Mouse (Mus musculus): ENCODE measurements around the gene Ybx3. TPM values are rescaled to one million over a fixed set of nuclear protein-coding genes. Genes with fewer than 3 reads are reported as not detected.

The Ybx3 gene
- 23.8 and 24.2 TPM in 2 replicates for polyA plus RNA-seq (2016; fragmentation: Nextera tagmentation; extraction: Ambion mirVana)

DNA sequence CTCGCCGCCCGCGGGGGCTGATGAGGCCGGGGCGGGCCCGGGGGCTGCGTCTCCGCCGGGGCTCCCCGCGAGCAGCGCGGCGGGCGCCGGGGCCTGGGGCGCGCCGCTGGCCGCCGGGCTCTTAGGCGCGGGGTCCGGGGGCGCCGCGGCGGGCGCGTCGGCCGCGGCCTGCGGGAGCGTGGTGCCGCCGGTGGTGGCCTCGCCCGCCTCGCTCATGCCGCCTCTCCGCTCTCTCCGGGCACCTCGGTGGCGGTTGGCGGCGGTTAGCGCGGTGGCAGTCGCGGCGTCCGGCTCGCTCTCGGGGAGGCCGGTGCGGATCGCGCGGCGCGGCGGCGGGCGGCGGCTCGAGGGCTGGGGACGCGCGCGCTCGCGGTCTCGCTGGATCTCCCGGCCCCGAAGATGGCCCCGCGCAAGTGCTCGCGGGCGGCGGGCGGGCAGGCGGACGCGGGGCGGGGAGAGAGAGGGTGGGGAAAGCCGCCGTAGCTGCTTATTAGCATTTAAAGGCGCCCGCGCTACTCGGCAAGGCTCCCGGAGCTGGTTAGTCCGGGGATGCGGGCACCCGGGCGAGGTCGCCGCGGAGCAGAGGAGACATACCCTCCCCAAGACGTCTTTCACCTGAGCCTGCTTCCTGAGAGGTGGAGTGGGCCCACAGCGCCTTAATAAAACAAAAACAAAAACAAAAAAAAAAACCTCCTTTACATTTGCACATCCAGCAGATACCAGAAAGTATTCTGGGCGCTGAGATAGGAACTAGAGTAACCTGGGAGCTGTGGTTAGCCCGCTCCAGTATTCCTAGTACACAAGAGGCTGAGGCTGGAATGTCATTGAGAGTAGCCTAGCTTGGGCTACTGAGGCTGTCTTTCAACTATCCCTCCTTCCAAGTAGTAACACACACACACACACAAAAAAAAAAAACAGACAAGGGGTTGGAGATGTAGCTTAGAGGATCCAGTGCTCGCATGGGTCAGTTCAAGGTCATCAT, at the start of gene Ybx3:
TSS of gene Ybx3 (minus strand) at position 437 of the 982 bp plus-strand sequence.
- Histone ChIP-seq H3K4me2 (replicated peaks) (peak within 1 kb of the TSS; percentile 90), H3K9ac (replicated peaks) (peak within 1 kb of the TSS; percentile 83), H3K27me3 (0 out of 2 replicates have a peak, but pooled peaks cover 6% of the 10 kb centered on the region), H3K9me3 (no peaks in the 10 kb centered on the region), H3K27ac (replicated peaks) (peak within 1 kb of the TSS; percentile 83), H3K4me3 (peak within 1 kb of the TSS; percentile 75), H3K4me1 (peaks cover 19% of the 10 kb centered on the region; the same call in 1 of the 2 replicates), H3K36me3 (no peaks in the 10 kb centered on the region)
- peak; percentile 93 for ATAC-seq (ENCODE audit: low FRiP score, low read depth)
- WGBS: under 1% methylated on average over 106 of the region's 107 CpGs

DNA sequence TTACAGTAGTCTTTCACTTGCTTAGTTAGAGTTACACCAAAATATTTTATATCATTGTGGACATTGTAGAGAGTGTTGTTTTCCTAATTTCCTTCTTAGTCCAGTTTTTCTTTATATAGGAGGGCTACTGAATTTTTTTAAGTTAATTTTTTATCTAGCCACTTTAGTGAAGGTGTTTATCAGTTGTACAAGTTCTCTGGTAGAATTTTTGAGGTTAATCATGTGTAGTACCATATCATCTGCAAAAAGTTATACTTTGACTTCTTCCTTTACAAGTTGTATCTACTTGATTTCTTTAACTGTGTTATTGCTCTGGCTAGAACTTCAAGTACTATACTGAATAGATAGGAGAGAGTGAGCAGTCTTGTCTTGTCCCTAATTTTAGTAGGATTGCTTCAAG, 48.4 kb upstream of the Ybx3 start:
- Histone ChIP-seq H3K9me3 (peaks cover 5% of the 10 kb centered on the region; the same call in 1 of the 2 replicates), H3K4me2 (replicated peaks) (no peak overlapping the region), H3K36me3 (no peaks in the 10 kb centered on the region), H3K4me3 (no peak overlapping the region), H3K9ac (replicated peaks) (no peak overlapping the region), H3K27ac (replicated peaks) (no peak overlapping the region), H3K27me3 (peaks cover 4% of the 10 kb centered on the region), H3K4me1 (peaks cover 3% of the 10 kb centered on the region; the same call in 1 of the 2 replicates)
- ATAC-seq (ENCODE audit: low FRiP score, low read depth): no peak

DNA sequence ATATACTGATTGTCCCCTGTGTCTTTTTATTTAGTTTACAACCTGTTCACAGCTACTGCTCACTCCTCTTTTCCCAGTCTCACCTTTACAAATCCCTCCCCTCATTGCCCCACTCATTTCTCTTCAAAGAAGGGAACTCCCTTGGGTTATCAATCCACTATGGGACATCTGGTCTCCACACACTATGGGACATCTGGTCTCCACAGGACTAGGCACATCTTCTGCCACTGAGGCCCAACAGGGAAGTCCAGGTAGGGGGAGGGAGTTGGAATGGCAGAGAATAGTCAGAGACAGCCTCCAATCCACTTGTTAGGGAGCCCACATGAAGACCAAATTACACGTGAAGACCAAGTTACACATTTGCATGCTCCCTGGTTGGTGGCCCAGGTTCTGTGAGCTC, 45.8 kb upstream of the Ybx3 start:
- Histone ChIP-seq H3K27ac (replicated peaks) (no peak overlapping the region), H3K4me3 (peak overlapping the region; percentile 46), H3K36me3 (no peaks in the 10 kb centered on the region), H3K9me3 (peaks cover 5% of the 10 kb centered on the region; the same call in 1 of the 2 replicates), H3K4me1 (peaks cover 3% of the 10 kb centered on the region; the same call in 1 of the 2 replicates), H3K27me3 (peaks cover 4% of the 10 kb centered on the region), H3K9ac (replicated peaks) (no peak overlapping the region), H3K4me2 (replicated peaks) (peak overlapping the region; percentile 75)
- ATAC-seq (ENCODE audit: low FRiP score, low read depth): no peak; the same call in 1 of the 2 replicates
- 50% methylated on average over 1 of the region's 1 CpGs for WGBS

DNA sequence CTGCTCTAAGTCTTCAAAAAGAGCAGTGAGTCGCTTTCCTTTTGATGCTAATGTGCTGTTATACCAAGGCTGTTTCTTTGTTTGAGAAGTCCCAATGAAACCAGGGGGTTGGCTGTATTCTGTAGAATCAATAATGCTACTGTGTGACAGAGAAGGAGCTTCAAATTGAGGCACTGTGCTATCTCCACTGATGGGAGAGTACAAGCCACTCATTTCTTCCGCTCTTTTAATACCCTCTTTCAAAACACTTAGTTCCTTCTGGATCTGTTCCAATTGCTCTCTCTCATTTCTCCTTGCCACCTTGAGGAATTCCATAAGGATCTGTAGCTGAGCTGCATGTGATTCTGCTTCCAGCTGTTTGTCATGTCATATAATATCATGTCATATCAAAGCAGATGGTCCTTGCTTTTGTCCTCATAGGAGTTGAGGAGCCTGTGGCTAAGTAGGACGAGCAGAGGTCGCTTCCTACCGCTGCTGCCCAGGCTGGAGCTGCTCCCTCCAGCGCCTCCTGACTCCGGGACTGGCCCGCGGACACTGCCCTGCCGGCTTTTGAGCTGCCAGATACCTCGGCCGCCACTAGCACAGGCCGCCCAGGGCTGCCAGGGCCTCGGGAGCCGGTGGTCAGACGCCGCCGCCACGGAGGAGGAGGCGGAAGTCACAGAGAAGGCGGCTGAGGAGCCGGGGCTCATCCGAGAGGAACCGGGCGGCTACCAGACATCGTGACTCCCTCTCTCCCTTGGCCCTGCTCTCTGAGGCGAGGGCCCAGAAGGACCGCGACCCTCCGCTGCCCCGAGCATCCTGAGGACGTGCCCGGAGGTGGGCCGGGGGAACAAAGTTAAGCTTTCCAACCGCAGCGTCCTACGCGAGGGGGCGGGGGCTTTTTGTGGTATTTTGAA, 45.1 kb upstream of the Ybx3 start:
- peak overlapping the region; percentile 75 for H3K4me2 ChIP-seq (replicated peaks)
- H3K27me3 ChIP-seq: peaks cover 4% of the 10 kb centered on the region
- peak overlapping the region; percentile 70 for H3K9ac ChIP-seq (replicated peaks)
- H3K4me3 ChIP-seq: peak overlapping the region; percentile 46
- WGBS: 9% methylated on average over 39 of the region's 39 CpGs
- no peaks in the 10 kb centered on the region for H3K9me3 ChIP-seq
- peaks cover 3% of the 10 kb centered on the region; the same call in 1 of the 2 replicates for H3K4me1 ChIP-seq
- ATAC-seq (ENCODE audit: low FRiP score, low read depth): peak; percentile 80
- H3K27ac ChIP-seq (replicated peaks): no peak overlapping the region
- no peaks in the 10 kb centered on the region for H3K36me3 ChIP-seq

DNA sequence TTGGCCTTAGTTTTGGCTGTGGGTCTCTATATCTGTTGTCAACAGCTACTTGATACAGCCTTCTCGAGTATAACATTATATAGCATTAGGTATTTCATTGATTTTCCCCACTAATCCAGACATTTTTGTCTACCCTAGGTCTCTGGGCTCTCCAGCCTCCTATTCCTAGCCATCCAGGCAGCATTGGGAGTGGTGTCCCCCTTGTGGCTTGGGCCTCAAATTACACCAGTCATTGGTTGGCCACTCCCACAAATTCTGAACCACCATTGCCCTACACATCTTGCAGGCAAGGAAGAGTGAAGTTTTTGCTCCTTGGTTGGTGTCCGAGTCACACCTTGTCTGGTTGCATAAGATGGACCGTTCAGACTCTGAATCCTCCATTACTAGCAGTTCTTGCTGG, 33.3 kb upstream of the Ybx3 start:
- Histone ChIP-seq H3K9me3 (no peaks in the 10 kb centered on the region), H3K9ac (replicated peaks) (no peak overlapping the region), H3K4me2 (replicated peaks) (no peak overlapping the region), H3K27me3 (no peaks in the 10 kb centered on the region), H3K4me3 (no peak overlapping the region), H3K36me3 (no peaks in the 10 kb centered on the region), H3K27ac (replicated peaks) (no peak overlapping the region), H3K4me1 (no peaks in the 10 kb centered on the region)
- 58% methylated on average over 3 of the region's 3 CpGs for WGBS
- ATAC-seq (ENCODE audit: low FRiP score, low read depth): no peak

DNA sequence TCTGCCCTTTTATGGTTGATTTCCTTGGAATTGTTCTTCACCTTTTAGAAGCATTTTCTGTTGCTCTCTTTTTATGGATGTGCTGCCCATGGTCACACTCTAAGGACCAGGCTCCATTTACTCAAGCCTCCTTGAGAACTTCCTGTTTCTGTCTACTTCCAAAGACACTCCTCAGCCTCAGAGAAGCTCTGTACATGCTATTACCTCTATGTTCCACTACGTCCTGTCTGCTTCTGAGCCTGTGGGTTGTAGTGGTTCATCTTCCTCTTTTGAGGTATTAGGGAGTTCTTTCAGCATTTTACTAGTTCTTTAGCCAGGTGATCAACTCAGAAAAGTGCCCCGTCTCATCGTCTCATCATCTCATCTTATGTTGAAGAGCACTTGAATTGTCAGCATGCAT, 31.3 kb upstream of the Ybx3 start:
- no peak for ATAC-seq (ENCODE audit: low FRiP score, low read depth)
- H3K4me1 ChIP-seq: no peaks in the 10 kb centered on the region
- no peak overlapping the region for H3K4me3 ChIP-seq
- H3K4me2 ChIP-seq (replicated peaks): no peak overlapping the region
- no peaks in the 10 kb centered on the region for H3K27me3 ChIP-seq
- H3K9me3 ChIP-seq: no peaks in the 10 kb centered on the region
- H3K27ac ChIP-seq (replicated peaks): no peak overlapping the region
- WGBS: 81% methylated on average over 3 of the region's 3 CpGs
- H3K36me3 ChIP-seq: no peaks in the 10 kb centered on the region
- no peak overlapping the region for H3K9ac ChIP-seq (replicated peaks)

DNA sequence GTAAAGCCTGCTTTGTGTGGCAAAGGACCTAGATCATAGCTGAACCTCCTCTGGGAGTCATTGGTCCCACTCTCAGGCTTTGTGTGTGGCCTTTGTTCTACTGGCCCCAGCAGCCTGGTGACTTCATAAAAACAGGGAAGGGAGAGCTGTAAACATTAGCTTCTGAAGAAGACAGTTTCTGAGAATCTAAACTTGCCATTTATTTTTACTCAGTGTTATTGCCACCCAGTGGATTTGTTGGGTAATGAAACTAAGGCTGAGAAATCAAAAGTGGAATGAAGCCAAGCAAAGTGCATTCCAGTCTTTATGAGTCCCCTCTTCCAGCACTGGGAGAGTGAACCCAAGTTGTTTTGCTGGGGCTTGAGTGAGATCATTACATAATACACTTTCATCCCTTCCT, 30.5 kb upstream of the Ybx3 start:
- Histone ChIP-seq H3K4me2 (replicated peaks) (no peak overlapping the region), H3K4me1 (no peaks in the 10 kb centered on the region), H3K9ac (replicated peaks) (no peak overlapping the region), H3K9me3 (no peaks in the 10 kb centered on the region), H3K36me3 (no peaks in the 10 kb centered on the region), H3K27ac (replicated peaks) (no peak overlapping the region), H3K27me3 (no peaks in the 10 kb centered on the region), H3K4me3 (no peak overlapping the region)
- ATAC-seq (ENCODE audit: low FRiP score, low read depth): no peak

DNA sequence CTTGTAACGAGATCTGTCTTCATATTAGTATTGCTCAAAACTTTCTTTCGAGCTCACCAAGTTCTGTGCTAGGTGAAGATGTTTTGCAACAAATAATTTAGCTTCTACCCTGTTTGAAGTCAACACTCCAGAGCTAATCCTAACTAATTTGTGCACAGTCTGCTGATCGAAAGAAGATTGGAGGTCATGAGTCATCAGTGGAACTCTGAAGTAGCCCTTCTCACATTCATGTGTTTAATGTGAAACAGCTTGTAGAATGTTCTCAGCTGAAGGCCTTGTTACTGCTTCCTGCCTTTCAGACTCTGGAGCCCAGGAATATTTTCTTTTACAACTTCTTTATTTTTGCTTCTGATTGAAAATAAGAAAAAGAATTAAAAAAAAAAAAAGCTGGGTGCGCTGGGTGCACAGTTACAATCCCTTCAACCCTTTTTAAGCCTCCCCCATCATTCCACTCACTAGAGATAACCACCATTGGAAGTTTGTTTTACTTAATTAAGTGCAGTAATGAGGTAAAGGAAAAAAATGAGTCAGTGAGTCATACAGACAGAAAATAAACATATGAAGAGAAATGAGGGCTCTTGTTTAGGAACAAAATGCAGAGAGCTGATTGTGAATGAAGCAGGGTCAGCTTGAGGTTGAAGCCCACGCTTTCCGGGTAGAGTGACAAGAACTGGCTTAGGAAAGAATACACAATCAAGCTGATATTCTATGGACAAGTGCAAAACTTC, 23.0 kb upstream of the Ybx3 start:
- no peak overlapping the region for H3K4me3 ChIP-seq
- H3K27ac ChIP-seq (replicated peaks): no peak overlapping the region
- no peak for ATAC-seq (ENCODE audit: low FRiP score, low read depth)
- H3K4me1 ChIP-seq: no peaks in the 10 kb centered on the region
- H3K4me2 ChIP-seq (replicated peaks): no peak overlapping the region
- H3K36me3 ChIP-seq: no peaks in the 10 kb centered on the region
- no peaks in the 10 kb centered on the region for H3K27me3 ChIP-seq
- H3K9me3 ChIP-seq: no peaks in the 10 kb centered on the region
- 84% methylated on average over 6 of the region's 6 CpGs for WGBS
- no peak overlapping the region for H3K9ac ChIP-seq (replicated peaks)

DNA sequence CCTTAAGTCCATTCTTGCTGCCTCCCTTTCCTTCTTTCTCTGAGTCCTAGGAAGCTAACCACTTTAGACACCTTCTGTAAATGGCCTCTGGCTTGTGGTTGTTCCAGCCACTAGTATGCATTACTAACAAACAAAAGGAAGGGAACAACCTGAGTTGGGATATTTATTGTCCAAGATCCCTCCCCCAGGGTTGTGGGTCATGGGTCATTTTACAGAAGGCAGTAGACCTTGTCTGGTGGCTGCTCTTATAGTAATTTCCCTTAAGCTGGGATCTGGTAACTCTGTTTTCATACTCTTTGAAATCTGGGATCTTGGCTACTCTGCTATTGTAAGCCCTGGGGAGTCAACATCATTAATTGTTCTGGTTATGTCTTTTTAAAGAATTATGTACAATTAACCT, 18.7 kb upstream of the Ybx3 start:
- H3K9me3 ChIP-seq: no peaks in the 10 kb centered on the region
- H3K4me1 ChIP-seq: no peaks in the 10 kb centered on the region
- no peak overlapping the region for H3K9ac ChIP-seq (replicated peaks)
- H3K4me2 ChIP-seq (replicated peaks): no peak overlapping the region
- no peak for ATAC-seq (ENCODE audit: low FRiP score, low read depth)
- no peaks in the 10 kb centered on the region for H3K27me3 ChIP-seq
- H3K36me3 ChIP-seq: no peaks in the 10 kb centered on the region
- H3K27ac ChIP-seq (replicated peaks): no peak overlapping the region
- no peak overlapping the region for H3K4me3 ChIP-seq

DNA sequence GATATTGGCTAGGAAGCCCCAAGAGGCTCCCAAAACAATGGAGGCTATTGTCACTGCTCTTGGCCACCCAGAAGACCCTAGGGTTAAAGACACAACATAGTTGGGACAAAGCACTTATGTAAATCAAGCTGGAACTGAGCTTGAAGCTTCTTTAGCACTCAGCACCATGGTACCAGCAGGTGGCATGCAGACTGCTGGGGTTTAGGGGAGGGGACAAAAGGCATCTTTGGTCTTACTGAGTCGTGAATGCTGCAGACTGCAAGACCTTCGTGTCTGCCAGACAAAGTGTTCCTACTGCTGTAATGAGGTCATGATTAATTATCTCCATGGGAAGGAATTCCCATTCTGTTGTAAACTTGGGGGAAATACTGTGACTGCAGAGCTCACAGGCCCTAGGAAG, 17.6 kb upstream of the Ybx3 start:
- Histone ChIP-seq H3K4me2 (replicated peaks) (no peak overlapping the region), H3K36me3 (no peaks in the 10 kb centered on the region), H3K9ac (replicated peaks) (no peak overlapping the region), H3K4me1 (no peaks in the 10 kb centered on the region), H3K27ac (replicated peaks) (no peak overlapping the region), H3K9me3 (no peaks in the 10 kb centered on the region), H3K27me3 (no peaks in the 10 kb centered on the region), H3K4me3 (no peak overlapping the region)
- 0% methylated on average over 2 of the region's 2 CpGs for WGBS
- no peak for ATAC-seq (ENCODE audit: low FRiP score, low read depth)

DNA sequence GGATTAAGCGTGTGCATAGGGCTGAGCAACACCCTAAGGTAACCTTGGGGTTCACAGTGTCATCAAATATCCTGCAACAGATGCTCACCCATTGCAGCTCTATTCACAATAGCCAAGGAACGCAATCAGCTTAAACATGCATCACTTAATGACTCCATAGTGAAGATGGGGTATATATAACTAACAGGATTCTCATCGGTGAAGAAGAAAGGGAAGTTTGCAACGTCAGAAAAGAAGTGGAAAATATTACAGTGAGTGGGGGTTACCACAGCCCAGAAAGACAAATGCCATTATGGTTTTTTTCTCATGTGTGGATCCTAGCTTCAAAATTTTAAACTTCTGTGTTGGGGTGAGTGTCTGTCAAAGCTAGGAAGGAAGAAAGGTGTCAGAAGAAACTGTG, 16.9 kb upstream of the Ybx3 start:
- H3K4me2 ChIP-seq (replicated peaks): no peak overlapping the region
- no peak overlapping the region for H3K4me3 ChIP-seq
- no peaks in the 10 kb centered on the region for H3K27me3 ChIP-seq
- no peaks in the 10 kb centered on the region for H3K4me1 ChIP-seq
- no peaks in the 10 kb centered on the region for H3K36me3 ChIP-seq
- WGBS: 85% methylated on average over 4 of the region's 4 CpGs
- no peak for ATAC-seq (ENCODE audit: low FRiP score, low read depth)
- no peaks in the 10 kb centered on the region for H3K9me3 ChIP-seq
- H3K27ac ChIP-seq (replicated peaks): no peak overlapping the region
- H3K9ac ChIP-seq (replicated peaks): no peak overlapping the region

All from midbrain, embryonic 12.5 days (tissue).